Comparison of ENCODE assay signal across 8 mouse cellular contexts in genomic region chr2:130818838-130819647, GRCm38 (mm10).
DNase-seq lines count a peak whose midpoint lies in the region; ATAC-seq lines count a peak whose summit lies in the region.

No protein-coding gene starts in this region.

- H3K4me2 ChIP-seq in neural tube, embryonic 11.5 days (ENCODE audit: low read depth) = 0 out of 2 replicates have a peak overlapping the region, but pooled peaks have one; percentile 7
- H3K4me2 ChIP-seq in hindbrain, embryonic 16.5 days (ENCODE audit: low read length) = no peak overlapping the region
- no peak overlapping the region for H3K4me2 ChIP-seq in midbrain, embryonic 15.5 days

- no peaks in the 10 kb centered on the region for H3K9me3 ChIP-seq in neural tube, embryonic 11.5 days (ENCODE audit: control insufficient read depth, low read length)
- no peaks in the 10 kb centered on the region for H3K9me3 ChIP-seq in hindbrain, embryonic 16.5 days (ENCODE audit: control insufficient read depth, low read length)
- H3K9me3 ChIP-seq in midbrain, embryonic 15.5 days = no peaks in the 10 kb centered on the region

- 0 out of 2 replicates have a peak overlapping the region, but pooled peaks have one; percentile 60 for H3K27ac ChIP-seq in neural tube, embryonic 11.5 days (ENCODE audit: low read depth, low read length)
- H3K27ac ChIP-seq in hindbrain, embryonic 16.5 days (ENCODE audit: low read depth, low read length) = peak overlapping the region; percentile 59
- H3K27ac ChIP-seq in midbrain, embryonic 15.5 days = peak overlapping the region; percentile 43; the same call in 1 of the 2 replicates

- H3K27me3 ChIP-seq in neural tube, embryonic 11.5 days (ENCODE audit: control insufficient read depth, insufficient read depth, low read length) = no peaks in the 10 kb centered on the region
- no peaks in the 10 kb centered on the region for H3K27me3 ChIP-seq in hindbrain, embryonic 16.5 days (replicated peaks; ENCODE audit: control insufficient read depth, insufficient read depth, low read length)
- no peaks in the 10 kb centered on the region for H3K27me3 ChIP-seq in midbrain, embryonic 15.5 days (replicated peaks)

- no peak overlapping the region for H3K4me3 ChIP-seq in neural tube, embryonic 11.5 days (ENCODE audit: low read depth, low read length)
- no peak overlapping the region for H3K4me3 ChIP-seq in hindbrain, embryonic 16.5 days (ENCODE audit: low read length)
- no peak overlapping the region for H3K4me3 ChIP-seq in midbrain, embryonic 15.5 days

- 31% methylated on average over 11 of the region's 11 CpGs for WGBS in neural tube, embryonic 11.5 days
- WGBS in hindbrain, embryonic 16.5 days = 17% methylated on average over 11 of the region's 11 CpGs
- 20% methylated on average over 11 of the region's 11 CpGs for WGBS in midbrain, embryonic 15.5 days

- no peaks in the 10 kb centered on the region for H3K36me3 ChIP-seq in neural tube, embryonic 11.5 days (ENCODE audit: control insufficient read depth, insufficient read depth, low read length)
- peaks cover 17% of the 10 kb centered on the region for H3K36me3 ChIP-seq in hindbrain, embryonic 16.5 days (ENCODE audit: control insufficient read depth, insufficient read depth, low read length)
- H3K36me3 ChIP-seq in midbrain, embryonic 15.5 days (replicated peaks) = peaks cover 33% of the 10 kb centered on the region

- peak; percentile 31 for DNase-seq in adrenal gland, postnatal 10 days
- DNase-seq in adrenal gland, adult 8-10 months = no peak
- peak; percentile 46 for DNase-seq in neural tube, embryonic 11.5 days (ENCODE audit: low spot score)
- no peak for DNase-seq in neural tube, embryonic 10.5 days (ENCODE audit: extremely low spot score, low spot score)
- no peak for DNase-seq in urinary bladder, postnatal 10 days (ENCODE audit: low spot score)

- ATAC-seq in neural tube, embryonic 11.5 days (ENCODE audit: insufficient read depth, low FRiP score, low TSS enrichment) = peak; percentile 63
- ATAC-seq in hindbrain, embryonic 16.5 days = peak; percentile 88
- ATAC-seq in midbrain, embryonic 15.5 days (replicated peaks) = peak; percentile 56
- no peak for ATAC-seq in megakaryocyte-erythroid progenitor cell, adult 5-6 weeks (replicated peaks; ENCODE audit: low FRiP score, low TSS enrichment, poor library complexity, severe bottlenecking)

- peaks cover 4% of the 10 kb centered on the region; the same call in 1 of the 2 replicates for H3K4me1 ChIP-seq in neural tube, embryonic 11.5 days (ENCODE audit: control insufficient read depth, insufficient read depth, low read length)
- peaks cover 5% of the 10 kb centered on the region for H3K4me1 ChIP-seq in hindbrain, embryonic 16.5 days (ENCODE audit: control insufficient read depth, insufficient read depth, low read depth, low read length)
- H3K4me1 ChIP-seq in midbrain, embryonic 15.5 days = no peaks in the 10 kb centered on the region

- no peak overlapping the region for H3K9ac ChIP-seq in neural tube, embryonic 11.5 days (ENCODE audit: low read length)
- no peak overlapping the region for H3K9ac ChIP-seq in hindbrain, embryonic 16.5 days (ENCODE audit: low read depth, low read length)
- no peak overlapping the region for H3K9ac ChIP-seq in midbrain, embryonic 15.5 days

Comparison
In these comparisons a context has a peak if more than half of its experiments do, and no peak if none do; other contexts are left out.
1. DNase-seq: peak in adrenal gland, postnatal 10 days (single experiment) and neural tube, embryonic 11.5 days (single experiment); none in adrenal gland, adult 8-10 months (single experiment), neural tube, embryonic 10.5 days (single experiment) and urinary bladder, postnatal 10 days (single experiment).
2. Peak in every context shown above with its lines, with median percentiles within 50 percentile points of each other: H3K27ac ChIP-seq.